Mouse (Mus musculus): ENCODE results near the gene Mcl1.
"Not testable (repeated sequence)": the region's sequence is repeated elsewhere in the genome, so short reads cannot be mapped to it uniquely, and the experiment has no call there.

Gene Mcl1

DNA sequence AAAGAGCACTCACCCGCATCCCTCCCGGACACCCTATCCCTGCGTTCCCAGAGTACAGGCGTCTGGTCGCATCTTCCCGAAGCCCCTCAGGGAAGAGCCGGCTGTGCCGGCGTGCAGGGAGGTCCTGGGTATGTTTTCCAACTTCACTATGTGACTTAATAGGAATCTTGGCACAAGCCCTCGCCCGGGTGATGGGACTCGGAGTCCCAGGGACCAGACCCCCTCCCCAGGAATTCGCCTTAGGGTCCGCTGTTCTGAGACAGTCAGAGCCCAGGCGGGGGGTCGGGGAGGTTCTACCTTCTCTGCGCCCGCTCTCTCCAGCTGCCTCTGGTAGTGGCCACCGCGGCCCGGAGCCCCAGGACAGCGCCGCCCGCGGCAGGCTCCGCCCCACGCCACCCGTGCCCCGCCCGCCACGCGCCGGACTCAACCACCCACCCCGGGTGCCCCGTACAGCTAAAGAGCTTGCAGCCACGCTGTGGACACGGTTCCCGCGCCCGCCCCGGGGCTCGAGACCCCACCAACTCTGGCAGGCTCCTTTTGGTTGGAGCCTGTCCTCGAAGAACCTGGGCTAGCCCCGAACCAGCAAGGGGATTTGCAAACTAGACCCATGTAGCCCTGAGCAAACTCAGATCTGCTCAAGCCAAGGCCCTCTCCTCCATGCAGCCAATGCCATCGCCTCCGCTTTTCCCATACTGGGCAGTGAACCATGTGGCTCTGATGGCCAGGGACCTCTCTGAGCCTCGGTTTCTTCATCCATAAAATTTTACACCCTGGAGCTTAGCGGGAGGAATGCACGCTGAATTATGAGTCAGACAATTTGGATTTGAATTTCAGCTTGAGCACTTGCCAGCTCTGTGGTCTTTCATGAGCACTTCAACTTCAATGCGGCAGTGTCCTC lies 29.2 kb downstream of the Mcl1 start, which contains the start of gene Adamtsl4:
Gene Adamtsl4 (minus strand): TSS at position 394 of the 898 bp plus-strand sequence.
- DNase-seq = peak; percentile 59 to 60

DNA sequence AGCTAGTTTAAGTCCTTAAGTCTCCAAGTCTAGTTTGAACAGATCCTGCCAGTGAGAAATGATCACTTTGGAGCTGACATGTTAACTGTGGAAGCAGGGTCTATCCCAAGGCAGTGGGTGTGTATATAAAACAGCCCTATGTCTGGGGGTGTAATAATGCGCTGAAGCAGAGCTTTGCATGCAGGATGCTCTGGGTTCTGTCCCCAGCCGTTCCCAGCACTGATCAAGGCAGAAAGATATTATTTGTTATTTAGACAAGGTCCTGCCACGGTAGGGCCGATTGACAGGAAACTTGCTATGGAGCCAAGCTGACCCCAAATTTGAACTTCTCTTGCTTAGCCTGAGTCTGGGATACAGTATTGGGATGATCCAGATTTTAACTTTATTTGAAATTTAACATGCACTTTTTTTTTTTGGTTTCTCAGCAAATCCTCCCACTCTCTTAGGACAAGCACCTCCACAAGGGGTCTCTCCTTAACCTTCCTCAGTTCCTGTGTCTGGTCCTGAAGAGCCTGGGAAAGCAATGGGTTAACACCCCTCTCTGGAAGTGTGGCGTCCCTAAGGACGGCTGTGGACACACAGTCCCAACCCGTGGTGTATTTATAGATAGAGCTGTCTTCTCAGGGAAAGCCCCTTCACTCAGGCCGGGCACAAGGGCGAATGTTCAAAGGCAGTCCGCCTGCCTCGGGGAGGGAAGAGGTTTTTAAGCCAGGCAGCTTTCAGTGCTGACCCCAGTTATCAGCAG lies 30.8 kb downstream of the Mcl1 start:
- no peak for DNase-seq

DNA sequence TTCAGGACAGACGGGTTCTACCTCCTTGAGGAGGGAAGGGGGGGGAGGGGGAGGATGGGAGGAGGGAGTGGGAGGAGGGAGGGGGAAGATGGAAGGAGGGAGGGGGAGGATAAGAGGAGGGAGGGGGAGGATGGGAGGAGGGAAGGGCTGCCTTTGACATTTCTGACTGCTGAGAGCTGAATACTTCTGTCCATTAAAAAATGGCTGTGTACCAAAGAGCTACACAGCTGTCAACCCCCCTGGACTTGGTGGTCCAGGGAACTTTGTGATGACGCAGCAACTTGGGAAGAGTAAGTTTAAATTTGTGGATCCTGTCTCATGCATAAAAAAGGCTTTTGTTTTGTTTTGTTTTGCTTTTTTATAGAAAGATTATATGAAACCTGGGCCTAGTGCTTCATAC lies 31.4 kb downstream of the Mcl1 start:
- no peak for DNase-seq

DNA sequence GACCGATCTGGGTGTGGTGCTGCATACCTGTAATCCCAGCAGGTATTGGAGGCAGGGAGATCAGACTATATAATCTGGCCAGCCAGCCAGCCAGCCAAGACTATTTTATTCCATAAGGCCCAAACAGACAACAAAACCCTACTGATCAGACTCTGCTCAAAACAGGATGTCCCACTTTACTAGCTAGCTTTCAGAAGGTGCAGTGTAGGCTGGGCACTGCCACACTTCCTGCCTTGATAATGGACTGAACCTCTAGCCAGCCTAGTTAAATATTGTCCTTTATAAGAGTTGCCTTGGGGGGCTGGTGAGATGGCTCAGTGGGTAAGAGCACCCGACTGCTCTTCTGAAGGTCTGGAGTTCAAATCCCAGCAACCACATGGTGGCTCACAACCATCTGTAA lies 32.0 kb downstream of the Mcl1 start:
- DNase-seq = not testable (repeated sequence)

DNA sequence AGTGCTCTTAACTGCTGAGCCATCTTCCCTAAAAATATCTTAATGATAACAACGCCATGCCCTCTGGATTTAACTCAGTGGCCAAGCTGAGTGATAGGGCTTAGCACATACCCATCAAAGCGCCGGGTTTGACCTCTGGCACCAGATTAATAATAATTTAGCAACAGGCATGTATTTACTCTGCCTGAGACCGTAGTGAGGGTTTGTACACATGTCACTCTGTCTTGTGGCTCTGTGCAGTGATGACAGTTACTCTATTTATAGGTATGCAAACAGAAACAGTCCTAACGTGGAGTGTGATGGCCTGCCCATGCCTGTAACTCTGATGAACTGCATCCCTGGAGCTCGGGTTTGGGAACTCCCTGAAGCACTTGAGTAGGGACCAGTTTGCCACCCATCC lies 34.1 kb downstream of the Mcl1 start:
- no peak for DNase-seq

DNA sequence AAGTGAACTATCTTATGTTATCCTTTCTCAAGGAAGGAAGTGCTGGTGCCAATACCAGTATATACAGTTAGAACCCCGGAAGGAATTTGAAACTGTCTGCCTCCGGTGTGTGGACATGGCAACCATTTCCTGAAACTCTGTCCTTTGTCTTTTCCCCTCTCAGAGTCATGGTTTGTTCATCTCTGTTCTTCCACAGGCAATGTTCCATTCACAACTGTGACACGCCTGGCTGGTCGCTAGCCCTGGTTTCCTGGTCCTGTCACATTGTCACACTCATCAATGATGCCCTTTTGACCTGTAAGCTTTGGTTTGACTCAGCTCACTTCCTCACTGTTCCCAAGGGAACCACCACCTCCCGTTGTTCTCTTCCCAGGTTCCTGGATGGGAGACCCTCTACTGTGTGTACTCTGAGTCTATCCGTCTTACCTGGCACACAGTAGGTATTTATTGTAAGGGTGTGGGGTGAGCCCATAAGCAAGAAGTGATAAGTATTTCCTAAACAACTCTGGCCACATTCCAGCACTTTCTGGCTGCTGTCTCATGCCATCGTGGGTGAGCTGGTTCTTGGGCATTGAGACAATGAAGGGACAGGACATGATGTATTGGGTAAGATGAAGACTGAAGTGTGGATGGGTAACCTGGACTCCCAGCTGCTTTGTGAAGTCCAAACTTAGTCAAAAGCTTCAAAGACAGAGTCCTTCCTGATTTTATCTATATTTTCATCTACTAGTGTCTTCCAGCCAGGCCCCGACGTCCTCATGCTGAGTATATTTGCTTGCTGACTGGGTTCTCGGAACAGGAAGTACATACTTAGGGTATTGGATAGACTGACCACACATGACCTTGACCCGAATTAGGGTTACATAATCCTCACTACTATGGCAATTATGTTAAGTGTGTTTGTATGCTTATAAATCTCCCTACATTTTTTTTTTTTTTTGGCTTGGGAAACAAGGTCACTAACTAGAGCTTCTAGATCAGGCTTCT lies 35.5 kb downstream of the Mcl1 start:
- DNase-seq = no peak

DNA sequence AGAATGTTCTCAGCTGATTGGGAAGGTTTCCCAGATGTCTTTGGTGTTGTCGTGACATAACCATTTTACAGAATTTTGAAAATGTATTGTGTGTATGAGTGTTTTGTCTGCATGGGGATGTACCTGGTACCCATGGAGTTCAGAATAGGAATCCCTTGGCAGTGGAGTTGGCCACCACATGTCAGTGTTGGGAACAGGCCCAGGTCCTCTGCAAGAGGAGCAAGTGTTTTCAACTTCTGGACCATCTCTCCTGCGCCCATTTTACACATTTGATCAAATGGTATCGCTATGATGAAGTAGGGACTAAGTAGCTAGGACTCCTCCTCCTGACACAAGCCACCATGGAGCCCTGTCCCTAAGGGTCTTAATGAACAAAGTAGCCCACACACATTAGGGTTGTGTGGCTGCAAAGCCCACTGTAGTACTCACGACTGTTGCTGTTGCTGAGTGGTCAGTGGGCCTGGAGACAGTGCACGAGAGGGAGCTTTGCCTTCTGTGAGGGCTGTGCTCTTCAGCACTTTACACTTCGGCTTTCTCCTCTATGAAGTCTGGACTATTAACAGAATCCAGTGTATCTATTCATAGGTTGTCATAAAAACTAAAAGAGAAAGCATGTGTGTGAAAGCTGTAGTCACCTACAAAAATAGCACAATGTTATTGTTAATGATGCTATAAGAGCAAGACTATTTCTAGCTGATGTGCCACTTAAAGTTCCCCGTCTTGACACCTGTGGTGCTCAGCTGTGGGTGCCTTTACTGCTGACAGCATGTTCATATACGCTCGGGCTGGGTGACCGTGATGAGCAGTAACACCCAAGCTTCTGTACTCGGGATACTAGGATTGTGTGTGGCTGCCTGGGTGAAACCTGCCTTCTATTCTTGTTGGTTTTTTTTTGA lies 36.5 kb downstream of the Mcl1 start:
- no peak for DNase-seq

DNA sequence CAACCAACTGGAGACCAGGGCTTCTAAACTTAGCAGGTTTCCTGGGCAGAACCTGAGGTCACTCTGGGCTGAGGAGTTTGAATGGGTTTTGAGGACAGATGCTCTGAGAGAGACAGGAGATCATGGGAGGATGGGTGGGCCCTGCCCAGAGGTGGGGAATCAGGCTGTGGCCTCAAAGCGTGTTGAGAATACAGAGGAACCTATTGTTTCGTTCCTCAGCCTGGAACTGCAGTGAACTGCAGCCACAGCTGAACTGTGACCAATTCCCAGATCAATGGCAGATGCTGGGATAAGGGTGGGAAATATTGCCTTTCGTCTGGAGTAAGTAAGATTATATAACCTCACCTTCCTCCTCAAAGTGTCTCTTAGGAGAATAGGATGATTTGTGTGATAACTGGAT lies 37.2 kb downstream of the Mcl1 start:
- DNase-seq = no peak

DNA sequence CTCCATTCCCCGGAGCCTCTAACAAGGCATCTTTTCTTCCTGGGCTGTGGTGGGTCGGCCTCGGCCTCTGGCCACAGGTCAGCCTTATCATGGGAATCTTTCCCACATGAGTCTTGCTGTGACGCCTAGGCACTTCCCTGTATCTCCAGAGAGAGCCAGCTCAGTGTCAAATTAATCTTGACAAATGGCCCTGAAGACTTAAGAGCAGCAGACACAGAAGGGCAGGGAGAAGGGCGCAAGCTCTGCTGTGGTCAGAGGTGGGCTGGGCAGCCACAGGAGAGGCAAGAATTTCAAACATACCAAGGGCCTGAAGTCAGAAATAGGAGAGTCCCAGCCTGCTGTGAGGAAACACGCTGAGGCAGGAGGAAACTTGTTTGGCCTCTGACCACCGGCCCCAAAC lies 37.8 kb downstream of the Mcl1 start:
- DNase-seq = no peak

DNA sequence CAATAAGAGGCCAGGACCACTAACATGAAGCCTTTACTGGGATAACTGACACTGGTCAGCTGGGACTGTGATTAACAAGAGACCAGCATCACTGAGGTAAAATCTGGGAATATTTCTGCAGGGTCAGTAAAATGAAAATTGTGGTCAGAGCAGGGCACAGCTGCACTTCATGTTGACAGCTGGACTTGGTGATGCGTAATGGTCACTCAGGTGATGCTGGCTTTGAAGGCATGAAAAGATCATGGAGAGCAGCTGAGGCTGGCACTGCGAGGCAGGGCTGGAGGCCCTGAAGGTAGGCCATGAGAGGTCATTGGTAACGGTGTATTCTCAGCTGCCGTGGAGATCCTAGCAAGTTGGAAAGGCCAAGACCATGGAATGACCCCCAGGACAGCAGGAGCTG lies 39.7 kb downstream of the Mcl1 start:
- no peak for DNase-seq

DNA sequence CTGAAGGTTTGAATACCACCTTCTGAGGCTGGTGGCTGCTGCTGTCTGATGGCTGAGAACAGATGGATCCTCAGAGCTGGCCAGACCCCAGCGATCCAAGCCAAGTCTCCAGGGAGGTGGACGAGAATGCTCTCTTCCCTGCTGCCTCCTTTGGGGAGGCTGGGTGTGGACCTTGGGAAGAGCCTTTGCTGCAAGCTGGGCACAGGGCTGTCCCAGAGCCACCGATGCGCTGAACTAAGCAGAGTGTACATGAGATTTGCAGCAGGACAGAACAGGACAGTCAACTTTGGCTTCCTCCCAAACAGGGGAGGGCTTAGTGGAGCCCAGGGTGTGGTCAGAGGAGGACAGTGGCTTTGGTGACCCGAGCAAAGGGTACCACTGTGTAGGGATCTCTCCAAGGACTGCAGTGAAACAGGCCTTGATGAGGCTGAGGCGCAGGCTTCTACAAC lies 41.7 kb downstream of the Mcl1 start:
- DNase-seq = peak; percentile 80 to 82

DNA sequence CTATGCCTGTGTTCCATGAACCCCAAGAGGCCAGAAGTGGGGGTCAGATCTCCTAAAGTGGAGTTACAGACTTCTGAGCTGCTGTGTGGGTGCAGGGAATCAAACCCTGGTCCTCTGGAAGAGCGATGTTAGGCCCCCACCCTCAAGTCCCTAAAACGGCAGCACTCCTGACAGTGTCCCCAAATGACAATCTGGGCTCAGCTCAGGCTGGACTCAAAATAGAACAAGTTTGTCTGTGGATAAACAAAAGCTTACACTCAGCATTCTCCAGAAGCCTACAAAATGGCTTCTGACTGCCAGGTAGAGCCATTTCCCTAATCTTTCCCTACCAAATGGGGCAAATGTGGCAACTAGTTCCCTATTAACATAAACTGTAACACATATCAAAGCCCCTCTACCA lies 42.5 kb downstream of the Mcl1 start:
- no peak for DNase-seq

DNA sequence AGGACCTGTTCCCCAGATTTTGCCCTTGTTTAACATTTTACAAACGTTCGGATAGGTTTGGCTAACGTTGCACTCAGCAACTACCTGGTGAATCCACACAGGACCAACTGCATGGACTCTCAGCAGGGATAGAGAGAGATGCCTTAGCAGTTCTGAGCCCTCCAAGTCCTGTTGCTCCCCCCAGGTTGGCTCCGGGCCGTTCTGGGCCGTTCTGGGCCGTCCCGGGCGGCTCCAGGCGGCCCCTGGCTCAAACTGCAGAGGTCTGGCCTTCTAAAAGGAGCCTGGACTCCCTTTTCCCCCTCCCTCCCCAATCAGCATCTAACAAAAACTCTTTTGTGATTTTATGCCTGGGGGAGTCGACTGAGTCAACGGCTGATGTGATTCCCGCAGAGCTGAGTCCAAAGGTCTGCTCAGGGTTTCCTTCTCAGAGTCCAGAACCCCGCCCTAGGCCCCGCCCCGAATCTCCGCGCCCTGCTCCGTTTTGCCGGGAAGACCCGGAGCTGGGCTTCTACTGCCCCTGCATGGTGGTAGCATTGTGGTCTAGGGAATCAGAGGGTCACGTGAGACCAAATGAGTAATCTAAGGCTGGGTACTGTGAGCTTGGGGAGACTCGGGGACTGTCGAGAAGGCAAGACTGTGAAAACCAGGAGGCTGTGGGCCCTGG lies 43.4 kb downstream of the Mcl1 start:
- DNase-seq = peak; percentile 78 to 80

DNA sequence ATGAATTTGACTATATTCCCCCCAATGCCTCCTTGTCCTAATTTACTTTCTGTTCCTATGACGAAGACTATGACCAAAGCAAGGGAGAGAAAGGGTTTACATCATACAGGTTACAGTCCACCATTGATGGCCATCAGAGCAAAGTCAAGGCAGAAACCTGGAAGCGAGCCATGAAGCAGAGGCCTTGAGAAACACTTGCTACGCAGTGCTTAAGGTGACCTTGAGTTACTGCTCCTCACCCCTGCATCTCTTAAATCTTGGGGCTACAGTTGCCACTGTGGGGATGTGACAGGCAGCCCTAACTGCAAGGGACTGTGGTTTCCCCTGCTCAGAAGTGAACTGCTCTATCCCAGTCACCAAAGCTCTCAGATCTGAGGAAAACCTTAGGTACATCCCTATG lies 44.7 kb downstream of the Mcl1 start:
- DNase-seq = no peak

DNA sequence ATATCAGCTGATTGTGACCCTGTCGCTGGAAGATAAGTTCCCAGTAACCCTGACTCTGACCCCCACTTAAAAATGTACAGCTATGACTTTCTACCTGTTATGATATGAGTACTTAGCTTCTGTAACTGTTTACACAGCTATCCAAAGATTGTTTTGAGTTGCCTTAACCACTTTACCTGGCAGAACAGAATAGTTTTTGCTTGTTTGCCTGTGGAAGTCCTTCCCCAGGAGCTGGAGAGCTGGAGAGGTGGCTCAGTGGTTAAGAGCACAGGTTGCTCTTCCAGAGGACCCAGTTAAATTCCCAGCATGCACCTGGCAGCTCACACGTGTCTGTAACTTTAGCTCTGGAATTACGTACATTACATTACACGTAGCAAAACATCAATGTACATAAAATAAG lies 46.0 kb downstream of the Mcl1 start:
- no peak for DNase-seq

DNA sequence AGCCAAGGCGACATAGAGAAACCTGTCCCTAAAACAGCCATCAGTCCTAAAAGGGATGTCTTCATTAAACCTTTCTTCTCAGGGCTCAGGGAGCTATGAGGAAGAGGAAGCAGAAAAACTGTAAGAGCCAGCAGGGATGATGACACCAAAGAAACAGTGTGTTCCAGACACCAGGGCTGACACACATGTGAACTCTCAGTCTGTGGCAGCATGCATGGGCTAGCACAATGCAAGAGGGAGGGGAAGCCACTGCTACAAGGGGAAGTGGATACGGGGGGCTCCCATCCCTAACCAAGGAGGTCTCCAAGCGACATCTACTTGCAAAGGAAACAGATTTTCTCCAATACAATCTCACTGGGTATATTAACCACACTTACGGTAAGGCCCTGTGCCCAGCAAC lies 47.7 kb downstream of the Mcl1 start:
- no peak for DNase-seq

DNA sequence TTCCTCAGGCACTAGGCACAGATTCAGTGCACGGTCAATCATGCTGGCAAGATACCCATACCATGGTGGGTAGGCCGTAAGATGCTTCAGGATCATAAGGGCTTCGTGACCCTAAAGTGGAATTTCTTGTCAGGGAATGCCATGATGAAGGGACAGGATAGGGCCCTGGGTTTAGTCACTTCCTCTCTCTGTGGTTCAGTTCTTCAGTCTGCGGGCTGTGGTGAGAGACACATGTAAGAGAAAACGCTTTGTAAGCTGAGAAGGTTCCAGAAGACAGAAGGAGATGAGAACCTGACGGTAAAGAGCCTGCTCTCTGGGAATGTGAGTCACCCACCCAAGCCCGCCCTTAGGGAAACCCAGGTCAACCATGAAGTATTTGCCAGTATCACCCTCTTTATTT lies 48.9 kb downstream of the Mcl1 start:
- no peak for DNase-seq

DNA sequence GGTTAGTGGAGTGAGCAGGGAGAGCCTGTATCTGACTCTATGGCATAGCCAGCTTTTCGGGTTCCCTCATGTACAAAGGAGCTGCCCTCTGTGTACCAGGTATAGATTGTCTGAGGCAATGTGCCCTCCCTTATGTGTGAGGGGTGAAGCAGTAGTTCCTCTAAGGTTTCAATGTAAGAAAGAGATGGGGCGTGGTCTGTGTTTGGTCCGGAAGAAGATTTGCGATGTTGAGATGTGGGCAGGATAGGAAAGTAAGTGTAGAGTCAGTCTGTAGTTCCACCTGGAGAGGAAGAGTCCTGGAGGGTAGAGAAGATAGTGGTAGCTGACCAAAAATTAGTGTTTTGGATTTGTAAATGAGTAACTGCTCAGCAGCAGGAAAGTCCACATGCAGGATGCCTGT lies 50.5 kb downstream of the Mcl1 start:
- no peak for DNase-seq

DNA sequence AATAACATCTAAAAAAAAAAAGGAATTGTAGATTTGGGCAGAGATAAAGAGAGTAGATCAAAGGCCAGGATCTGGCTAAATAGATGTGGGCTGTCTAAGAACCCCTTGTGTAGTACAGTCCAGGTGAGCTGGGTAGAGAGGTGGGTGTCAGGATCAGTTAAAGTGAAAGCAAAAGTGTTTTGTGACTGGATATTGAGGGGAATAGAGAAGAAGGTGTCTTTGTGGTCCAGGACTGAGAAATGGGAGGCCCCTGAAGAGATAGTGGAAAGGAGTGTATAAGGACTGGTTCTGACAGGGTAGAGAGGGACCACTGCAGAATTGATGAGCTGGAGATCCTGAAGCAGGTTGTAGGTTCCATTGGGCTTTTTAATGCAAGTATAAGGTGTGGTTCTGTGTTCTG lies 51.4 kb downstream of the Mcl1 start:
- DNase-seq = no peak
